ENCODE assay signal across 8 mouse cellular contexts in genomic region chr2:148045937-148046798, GRCm38 (mm10). TPM values are rescaled to one million over a fixed set of nuclear protein-coding genes. Genes with fewer than 3 reads are reported as not detected.
DNase-seq lines count a peak whose midpoint lies in the region; ATAC-seq and TF ChIP-seq lines count a peak whose summit lies in the region.

No protein-coding gene starts in this region.

- H3K9me3 ChIP-seq in kidney, embryonic 15.5 days (replicated peaks): no peaks in the 10 kb centered on the region
- H3K9me3 ChIP-seq in hindbrain, embryonic 13.5 days: no peaks in the 10 kb centered on the region
- no peaks in the 10 kb centered on the region for H3K9me3 ChIP-seq in stomach, embryonic 14.5 days (ENCODE audit: control insufficient read depth, low read depth, low read length)

- H3K4me1 ChIP-seq in kidney, embryonic 15.5 days: peaks cover 41% of the 10 kb centered on the region
- H3K4me1 ChIP-seq in hindbrain, embryonic 13.5 days (replicated peaks): peaks cover 7% of the 10 kb centered on the region
- H3K4me1 ChIP-seq in lung, adult 2 months (ENCODE audit: control insufficient read depth, insufficient read depth, low read length): no peaks in the 10 kb centered on the region
- peaks cover 7% of the 10 kb centered on the region; the same call in 1 of the 2 replicates for H3K4me1 ChIP-seq in stomach, embryonic 14.5 days (ENCODE audit: control insufficient read depth, insufficient read depth, low read length)

- no peak for DNase-seq in kidney, adult 8-10 months
- DNase-seq in lung, adult 2 months: peak; percentile 73
- no peak for DNase-seq in layer of hippocampus, adult 9-10 months (ENCODE audit: low spot score)
- no peak for DNase-seq in cerebellum, adult 18-20 months
- no peak for DNase-seq in left cerebral cortex, adult 18-20 months (ENCODE audit: low spot score in 2 of 2)

- H3K4me2 ChIP-seq in kidney, embryonic 15.5 days: peak overlapping the region; percentile 72
- H3K4me2 ChIP-seq in hindbrain, embryonic 13.5 days: peak overlapping the region; percentile 29; the same call in 1 of the 2 replicates
- peak overlapping the region; percentile 51 for H3K4me2 ChIP-seq in stomach, embryonic 14.5 days (replicated peaks; ENCODE audit: low read depth, low read length)

- WGBS in kidney, embryonic 15.5 days: under 1% methylated on average over 59 of the region's 65 CpGs
- WGBS in hindbrain, embryonic 13.5 days: under 1% methylated on average over 57 of the region's 65 CpGs
- 1% methylated on average over 59 of the region's 65 CpGs for WGBS in lung, adult 2 months
- under 1% methylated on average over 59 of the region's 65 CpGs for WGBS in stomach, embryonic 14.5 days

- ATAC-seq in kidney, embryonic 15.5 days (replicated peaks; ENCODE audit: low FRiP score): peak; percentile 73
- ATAC-seq in hindbrain, embryonic 13.5 days (ENCODE audit: low FRiP score): peak; percentile 50; the same call in 1 of the 2 replicates
- peak; percentile 82 for ATAC-seq in stomach, embryonic 14.5 days (ENCODE audit: insufficient number of reproducible peaks, insufficient read depth, low FRiP score, low read depth)

- no peak overlapping the region for H3K9ac ChIP-seq in kidney, embryonic 15.5 days
- no peak overlapping the region for H3K9ac ChIP-seq in hindbrain, embryonic 13.5 days
- peak overlapping the region; percentile 61; the same call in 1 of the 2 replicates for H3K9ac ChIP-seq in stomach, embryonic 14.5 days (replicated peaks; ENCODE audit: low read depth, low read length)

- H3K36me3 ChIP-seq in kidney, embryonic 15.5 days: no peaks in the 10 kb centered on the region
- H3K36me3 ChIP-seq in hindbrain, embryonic 13.5 days: no peaks in the 10 kb centered on the region
- no peaks in the 10 kb centered on the region; the same call in 1 of the 2 replicates for H3K36me3 ChIP-seq in stomach, embryonic 14.5 days (ENCODE audit: control insufficient read depth, insufficient read depth, low read length)

- no peak overlapping the region for H3K27ac ChIP-seq in kidney, embryonic 15.5 days
- H3K27ac ChIP-seq in hindbrain, embryonic 13.5 days: no peak overlapping the region
- H3K27ac ChIP-seq in stomach, embryonic 14.5 days (ENCODE audit: low read length): peak overlapping the region; percentile 89

- H3K4me3 ChIP-seq in kidney, embryonic 15.5 days (replicated peaks): peak overlapping the region; percentile 43
- peak overlapping the region; percentile 27 for H3K4me3 ChIP-seq in hindbrain, embryonic 13.5 days
- peak overlapping the region; percentile 70 for H3K4me3 ChIP-seq in lung, adult 2 months (replicated peaks; ENCODE audit: extremely low read depth, low read depth, low read length)
- peak overlapping the region; percentile 41 for H3K4me3 ChIP-seq in stomach, embryonic 14.5 days (ENCODE audit: low read depth, low read length)

- TF ChIP-seq POLR2A in lung, adult 2 months (IDR thresholded peaks at IDR 0.05; ENCODE audit: borderline replicate concordance, extremely low read depth, low read depth, low read length): peak; percentile 60; the same call in 1 of the 2 replicates

- H3K27me3 ChIP-seq in kidney, embryonic 15.5 days: peaks cover 100% of the 10 kb centered on the region
- peaks cover 100% of the 10 kb centered on the region for H3K27me3 ChIP-seq in hindbrain, embryonic 13.5 days
- H3K27me3 ChIP-seq in stomach, embryonic 14.5 days (ENCODE audit: control insufficient read depth, insufficient read depth, low read length): peaks cover 52% of the 10 kb centered on the region

- TF ChIP-seq CTCF in lung, adult 2 months (IDR thresholded peaks at IDR 0.05; ENCODE audit: insufficient read depth, low read length): no peak

RNA-seq across cellular contexts. Expression of gene Foxa2, which starts 0.6 kb away (rescaled TPM):
- 0.17 and 0.58 TPM in 2 replicates for polyA plus RNA-seq in kidney, embryonic 15.5 days (2015; fragmentation: Nextera tagmentation; extraction: Ambion mirVana)
- 1.7 and 2.1 TPM in 2 replicates for polyA plus RNA-seq in hindbrain, embryonic 13.5 days (2015; fragmentation: Nextera tagmentation; extraction: Ambion mirVana)
- polyA plus RNA-seq in lung, adult 2 months (2012; rRNA removed): 80.1 and 106 TPM in 2 replicates
- polyA plus RNA-seq in stomach, embryonic 14.5 days (2014; fragmentation: Nextera tagmentation; extraction: Ambion mirVana): 18.2 and 20.4 TPM in 2 replicates
- not detected for total RNA-seq in left cerebral cortex, adult 18-20 months (2021)
